Mouse (Mus musculus): Measurements from ENCODE around the gene Lacc1. TPM values are rescaled to one million over a fixed set of nuclear protein-coding genes. Genes with fewer than 3 reads are reported as not detected.

Gene Lacc1
- polyA plus RNA-seq (2012; rRNA removed): 3.6 and 4.9 TPM in 2 replicates

DNA sequence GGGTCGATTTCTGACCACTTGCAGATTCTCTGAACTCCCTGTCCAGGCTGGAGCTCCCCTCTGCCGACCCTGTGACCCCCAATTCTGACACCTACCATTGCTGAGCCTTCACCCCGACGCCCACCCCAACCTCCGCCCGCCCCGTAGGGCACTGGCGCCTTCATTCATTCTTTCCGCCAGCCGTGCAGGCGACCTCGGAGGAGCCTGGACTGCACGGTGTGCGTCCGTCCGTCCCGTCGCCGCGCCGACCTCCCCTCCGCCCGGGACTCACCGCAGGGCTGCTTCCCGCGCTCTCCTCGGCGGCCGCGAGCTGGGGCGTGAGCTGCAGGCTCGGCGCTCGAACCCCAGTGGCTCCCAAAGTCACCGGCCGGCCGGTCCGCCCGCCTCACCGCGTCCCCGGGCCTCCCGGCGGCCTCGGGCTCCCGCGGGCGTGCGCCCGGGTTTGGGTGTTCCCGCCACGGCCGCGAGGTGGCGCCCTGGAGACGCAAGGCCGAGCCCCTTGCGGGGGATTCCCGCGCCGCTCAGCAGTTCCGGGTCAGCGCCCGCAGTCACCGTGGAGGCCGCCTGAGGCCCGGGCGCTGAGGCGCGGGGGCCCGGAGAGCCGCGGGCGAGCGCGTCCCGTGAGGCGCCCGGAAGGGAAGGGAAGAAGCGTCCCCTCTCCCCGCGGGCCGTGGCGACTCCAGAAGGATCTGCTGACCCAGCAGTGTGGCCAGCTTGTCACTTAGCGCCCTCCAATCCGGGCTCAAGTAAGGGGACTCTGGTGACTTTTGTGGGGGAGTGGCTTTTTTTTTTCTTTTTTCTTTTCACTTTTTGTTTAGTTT, at the start of gene Lacc1, which contains the start of gene Ccdc122:
TSS of gene Lacc1 (minus strand) at position 679 of the 821 bp plus-strand sequence.
TSS of gene Ccdc122 (plus strand) at position 547 of the 821 bp plus-strand sequence.

Other genes with a start within 250 kb of the Lacc1 start
- gene Ccdc122, start 132 bp downstream of the Lacc1 start, polyA plus RNA-seq (2012; rRNA removed): 2.0 and 2.3 TPM in 2 replicates
- 0.53 and 0.60 TPM in 2 replicates for gene Enox1, start 119.9 kb upstream of the Lacc1 start, polyA plus RNA-seq (2012; rRNA removed)